Mouse (Mus musculus) adrenal gland, postnatal 14 days (tissue): ENCODE data around the gene Psmb6. TPM values are rescaled to one million over a fixed set of nuclear protein-coding genes. Genes with fewer than 3 reads are reported as not detected.
A peak's percentile ranks its signal among the peaks of the same experiment; 100 is the strongest.
"Not testable (repeated sequence)": the region's sequence is repeated elsewhere in the genome, so short reads cannot be mapped to it uniquely, and the experiment has no call there.

Experiments used
- DNase-seq: peaks from one replicate; pipeline ENCODE4 v3.0.0; 2021; ENCODE audit warnings: mixed read lengths
- total RNA-seq: library from RNA; stranded (reverse); gene quantifications from 2 replicates; pipeline ENCODE4 v1.2.3, GENCODE M21; 2021

Psmb6 gene
- total RNA-seq, 1 experiment from 2014 or later, result 233 TPM

- DNase-seq, result not testable (repeated sequence)
These were observed 1.7 kb upstream of the Psmb6 start for GRCm38 (mm10) chr11:70523306-70523989.

- no peak for DNase-seq
These were observed 385 bp upstream of the Psmb6 start for GRCm38 (mm10) chr11:70524782-70525181.

- peak; percentile 36 for DNase-seq
These were observed 559 bp downstream of the Psmb6 start for GRCm38 (mm10) chr11:70525726-70526125.

- DNase-seq, result no peak
These were observed 1.0 kb downstream of the Psmb6 start for GRCm38 (mm10) chr11:70526211-70526610.

GRCm38 (mm10) chr11:70528610-70529009 is 3.4 kb downstream of the Psmb6 start:
- no peak for DNase-seq

- not testable (repeated sequence) for DNase-seq
These were observed 5.9 kb downstream of the Psmb6 start for GRCm38 (mm10) chr11:70531065-70531464.

- DNase-seq, result no peak
These were observed 7.7 kb downstream of the Psmb6 start, which contains the start of gene Gm40193 for GRCm38 (mm10) chr11:70532839-70533238. Gm40193 (minus strand) TSS chr11:70532939.

- DNase-seq, result no peak
These were observed 14.3 kb downstream of the Psmb6 start for GRCm38 (mm10) chr11:70539423-70539822.

- DNase-seq, result peak; percentile 94
These were observed 14.9 kb downstream of the Psmb6 start, which contains the start of gene Pld2 for GRCm38 (mm10) chr11:70539877-70540587. Pld2 (plus strand) TSS chr11:70540064.

GRCm38 (mm10) chr11:70540928-70541327 is 15.8 kb downstream of the Psmb6 start:
- DNase-seq, result no peak

GRCm38 (mm10) chr11:70541415-70541814 is 16.2 kb downstream of the Psmb6 start:
- no peak for DNase-seq

GRCm38 (mm10) chr11:70544496-70544895 is 19.3 kb downstream of the Psmb6 start:
- no peak for DNase-seq

- DNase-seq, result no peak
These were observed 26.4 kb downstream of the Psmb6 start for GRCm38 (mm10) chr11:70551526-70551925.

GRCm38 (mm10) chr11:70553940-70554339 is 28.8 kb downstream of the Psmb6 start:
- DNase-seq, result no peak

GRCm38 (mm10) chr11:70557545-70557944 is 32.4 kb downstream of the Psmb6 start:
- no peak for DNase-seq

GRCm38 (mm10) chr11:70561937-70562286 is 36.7 kb downstream of the Psmb6 start:
- DNase-seq, result no peak

- DNase-seq, result peak; percentile 94
These were observed 37.3 kb downstream of the Psmb6 start, which contains the start of gene Mink1 for GRCm38 (mm10) chr11:70562287-70562994. Mink1 (plus strand) TSS chr11:70562881.

- no peak for DNase-seq
These were observed 37.9 kb downstream of the Psmb6 start for GRCm38 (mm10) chr11:70562995-70563469.

GRCm38 (mm10) chr11:70563470-70564275 is 38.5 kb downstream of the Psmb6 start:
- DNase-seq, result peak; percentile 35

GRCm38 (mm10) chr11:70564276-70564873 is 39.2 kb downstream of the Psmb6 start:
- DNase-seq, result no peak

- no peak for DNase-seq
These were observed 41.4 kb downstream of the Psmb6 start for GRCm38 (mm10) chr11:70566586-70566985.
